Comparison of ENCODE assay signal across 18 mouse cellular contexts in genomic region chr2:17838381-17838680, GRCm38 (mm10).
DNase-seq lines count a peak whose midpoint lies in the region; ATAC-seq lines count a peak whose summit lies in the region.
"Had no signal": no experiment of that assay in that cellular context is flagged by ENCODE, and none has a peak within 500 bp of the region (broad histone marks: within the 10 kb centered on the region; RNA-seq: fewer than 3 reads in every experiment).

No protein-coding gene starts in this region.

- H3K27ac ChIP-seq in forebrain, embryonic 10.5 days: peak overlapping the region; percentile 51; the same call in 1 of the 2 replicates
- no peak overlapping the region; the same call in 1 of the 2 replicates for H3K27ac ChIP-seq in forebrain, embryonic 11.5 days (ENCODE audit: low read depth, low read length)
- no peak overlapping the region for H3K27ac ChIP-seq in forebrain, embryonic 14.5 days (ENCODE audit: low read depth, low read length)
- no peak overlapping the region for H3K27ac ChIP-seq in hindbrain, embryonic 15.5 days (replicated peaks)
- H3K27ac ChIP-seq in midbrain, embryonic 14.5 days (replicated peaks; ENCODE audit: low read depth, low read length): no peak overlapping the region
- no peak overlapping the region for H3K27ac ChIP-seq in kidney, embryonic 16.5 days (ENCODE audit: low read length)
- H3K27ac ChIP-seq: embryonic facial prominence, embryonic 12.5 days; heart, embryonic 10.5 days; limb, embryonic 12.5 days; liver, embryonic 13.5 days; lung, embryonic 15.5 days; macrophage had no signal

- ATAC-seq in forebrain, embryonic 11.5 days (replicated peaks; ENCODE audit: low FRiP score): no peak
- ATAC-seq in forebrain, embryonic 14.5 days: no peak
- no peak for ATAC-seq in hindbrain, embryonic 15.5 days (ENCODE audit: low FRiP score, low read depth)
- no peak for ATAC-seq in midbrain, embryonic 14.5 days (ENCODE audit: low FRiP score, low TSS enrichment)
- ATAC-seq in kidney, embryonic 16.5 days (ENCODE audit: low FRiP score, low TSS enrichment): no peak

- peaks cover 46% of the 10 kb centered on the region for H3K4me1 ChIP-seq in forebrain, embryonic 10.5 days
- H3K4me1 ChIP-seq in forebrain, embryonic 11.5 days (replicated peaks; ENCODE audit: control insufficient read depth, insufficient read depth, low read length): peaks cover 13% of the 10 kb centered on the region; the same call in 1 of the 2 replicates
- peaks cover 43% of the 10 kb centered on the region for H3K4me1 ChIP-seq in forebrain, embryonic 14.5 days (ENCODE audit: control insufficient read depth, insufficient read depth, low read length)
- H3K4me1 ChIP-seq in hindbrain, embryonic 15.5 days (replicated peaks): peaks cover 32% of the 10 kb centered on the region
- H3K4me1 ChIP-seq in midbrain, embryonic 14.5 days (ENCODE audit: control insufficient read depth, insufficient read depth, low read length): peaks cover 27% of the 10 kb centered on the region
- no peaks in the 10 kb centered on the region for H3K4me1 ChIP-seq in kidney, embryonic 16.5 days (ENCODE audit: insufficient read depth, low read length)
- H3K4me1 ChIP-seq: limb, embryonic 12.5 days; liver, embryonic 13.5 days had no signal

- H3K27me3 ChIP-seq in forebrain, embryonic 10.5 days (ENCODE audit: poor library complexity, severe bottlenecking): peaks cover 18% of the 10 kb centered on the region; the same call in 1 of the 2 replicates
- H3K27me3 ChIP-seq in forebrain, embryonic 11.5 days (ENCODE audit: control insufficient read depth, insufficient read depth, low read length): no peaks in the 10 kb centered on the region
- no peaks in the 10 kb centered on the region for H3K27me3 ChIP-seq in forebrain, embryonic 14.5 days (replicated peaks; ENCODE audit: control insufficient read depth, insufficient read depth, low read length)
- no peaks in the 10 kb centered on the region for H3K27me3 ChIP-seq in hindbrain, embryonic 15.5 days
- peaks cover 8% of the 10 kb centered on the region; the same call in 1 of the 2 replicates for H3K27me3 ChIP-seq in midbrain, embryonic 14.5 days (ENCODE audit: control insufficient read depth, insufficient read depth, low read length)
- no peaks in the 10 kb centered on the region for H3K27me3 ChIP-seq in kidney, embryonic 16.5 days (ENCODE audit: insufficient read depth, low read length)
- H3K27me3 ChIP-seq: embryonic facial prominence, embryonic 12.5 days; limb, embryonic 12.5 days; liver, embryonic 13.5 days; lung, embryonic 15.5 days had no signal

- no peaks in the 10 kb centered on the region for H3K36me3 ChIP-seq in forebrain, embryonic 10.5 days (replicated peaks)
- H3K36me3 ChIP-seq in forebrain, embryonic 11.5 days (ENCODE audit: control insufficient read depth, insufficient read depth, low read length): no peaks in the 10 kb centered on the region
- no peaks in the 10 kb centered on the region for H3K36me3 ChIP-seq in forebrain, embryonic 14.5 days (ENCODE audit: control insufficient read depth, insufficient read depth, low read length)
- H3K36me3 ChIP-seq in hindbrain, embryonic 15.5 days: no peaks in the 10 kb centered on the region
- H3K36me3 ChIP-seq in midbrain, embryonic 14.5 days (ENCODE audit: control insufficient read depth, insufficient read depth, low read length): no peaks in the 10 kb centered on the region
- no peaks in the 10 kb centered on the region for H3K36me3 ChIP-seq in kidney, embryonic 16.5 days (ENCODE audit: insufficient read depth, low read length)
- H3K36me3 ChIP-seq: embryonic facial prominence, embryonic 12.5 days; heart, embryonic 10.5 days; limb, embryonic 12.5 days; liver, embryonic 13.5 days; lung, embryonic 15.5 days had no signal

- no peak for DNase-seq in forebrain, embryonic 10.5 days (ENCODE audit: extremely low spot score, low spot score)
- DNase-seq in forebrain, embryonic 11.5 days (ENCODE audit: low spot score): no peak
- DNase-seq in forebrain, embryonic 14.5 days (ENCODE audit: low spot score): no peak
- peak; percentile 45 for DNase-seq in midbrain, embryonic 14.5 days
- no peak for DNase-seq in gastrocnemius, postnatal 4 days (ENCODE audit: low spot score in 2 of 2)
- DNase-seq in gastrocnemius, postnatal 10 days: no peak
- DNase-seq: adrenal gland, postnatal 10 days; cerebellum, adult 9-11 months; kidney, adult 18-20 months; kidney, postnatal 14 days; liver, embryonic 13.5 days had no signal

- H3K9me3 ChIP-seq in forebrain, embryonic 10.5 days: no peaks in the 10 kb centered on the region
- H3K9me3 ChIP-seq in forebrain, embryonic 11.5 days (ENCODE audit: control insufficient read depth, low read length): no peaks in the 10 kb centered on the region
- 0 out of 2 replicates have a peak, but pooled peaks cover 3% of the 10 kb centered on the region for H3K9me3 ChIP-seq in forebrain, embryonic 14.5 days (replicated peaks; ENCODE audit: control insufficient read depth, low read length)
- H3K9me3 ChIP-seq in hindbrain, embryonic 15.5 days: no peaks in the 10 kb centered on the region
- no peaks in the 10 kb centered on the region for H3K9me3 ChIP-seq in midbrain, embryonic 14.5 days (ENCODE audit: control insufficient read depth, low read length)
- H3K9me3 ChIP-seq in kidney, embryonic 16.5 days (ENCODE audit: low read length): no peaks in the 10 kb centered on the region
- H3K9me3 ChIP-seq: embryonic facial prominence, embryonic 12.5 days; heart, embryonic 10.5 days; liver, embryonic 13.5 days; lung, embryonic 15.5 days had no signal

- no peak overlapping the region for H3K9ac ChIP-seq in forebrain, embryonic 11.5 days (ENCODE audit: low read length)
- no peak overlapping the region for H3K9ac ChIP-seq in forebrain, embryonic 14.5 days (ENCODE audit: low read length)
- H3K9ac ChIP-seq in hindbrain, embryonic 15.5 days: no peak overlapping the region
- no peak overlapping the region for H3K9ac ChIP-seq in midbrain, embryonic 14.5 days (replicated peaks; ENCODE audit: low read length)
- H3K9ac ChIP-seq in kidney, embryonic 16.5 days (replicated peaks; ENCODE audit: low read length): no peak overlapping the region
- H3K9ac ChIP-seq: embryonic facial prominence, embryonic 12.5 days; limb, embryonic 12.5 days; liver, embryonic 13.5 days; lung, embryonic 15.5 days had no signal

- WGBS in forebrain, embryonic 10.5 days: 70% methylated on average over 7 of the region's 7 CpGs
- WGBS in forebrain, embryonic 11.5 days: 51% methylated on average over 7 of the region's 7 CpGs
- 55% methylated on average over 7 of the region's 7 CpGs for WGBS in forebrain, embryonic 14.5 days
- 37% methylated on average over 7 of the region's 7 CpGs for WGBS in hindbrain, embryonic 15.5 days
- WGBS in midbrain, embryonic 14.5 days: 12% methylated on average over 7 of the region's 7 CpGs
- 81% methylated on average over 7 of the region's 7 CpGs for WGBS in kidney, embryonic 16.5 days

- H3K4me2 ChIP-seq in forebrain, embryonic 11.5 days (ENCODE audit: low read depth, low read length, severe bottlenecking): no peak overlapping the region
- H3K4me2 ChIP-seq in forebrain, embryonic 14.5 days (ENCODE audit: low read length): peak overlapping the region; percentile 20; the same call in 1 of the 2 replicates
- peak overlapping the region; percentile 40; the same call in 1 of the 2 replicates for H3K4me2 ChIP-seq in hindbrain, embryonic 15.5 days
- H3K4me2 ChIP-seq in midbrain, embryonic 14.5 days (ENCODE audit: low read length): peak overlapping the region; percentile 37
- no peak overlapping the region for H3K4me2 ChIP-seq in kidney, embryonic 16.5 days (replicated peaks; ENCODE audit: low read depth, low read length)
- H3K4me2 ChIP-seq: embryonic facial prominence, embryonic 12.5 days; limb, embryonic 12.5 days; liver, embryonic 13.5 days; lung, embryonic 15.5 days had no signal

- no peak overlapping the region for H3K4me3 ChIP-seq in forebrain, embryonic 10.5 days
- H3K4me3 ChIP-seq in forebrain, embryonic 11.5 days (ENCODE audit: low read depth, low read length): no peak overlapping the region
- H3K4me3 ChIP-seq in forebrain, embryonic 14.5 days (ENCODE audit: low read depth, low read length): no peak overlapping the region
- no peak overlapping the region for H3K4me3 ChIP-seq in hindbrain, embryonic 15.5 days
- no peak overlapping the region for H3K4me3 ChIP-seq in midbrain, embryonic 14.5 days (replicated peaks; ENCODE audit: low read depth, low read length)
- no peak overlapping the region for H3K4me3 ChIP-seq in kidney, embryonic 16.5 days (ENCODE audit: low read length)
- H3K4me3 ChIP-seq: embryonic facial prominence, embryonic 12.5 days; heart, embryonic 10.5 days; limb, embryonic 12.5 days; liver, embryonic 13.5 days; lung, embryonic 15.5 days had no signal

Comparison
In these comparisons a context has a peak if more than half of its experiments do, and no peak if none do; other contexts are left out.
1. H3K4me2 ChIP-seq: peak in forebrain, embryonic 14.5 days (single experiment), hindbrain, embryonic 15.5 days (single experiment) and midbrain, embryonic 14.5 days (single experiment); none in forebrain, embryonic 11.5 days (single experiment) and kidney, embryonic 16.5 days (single experiment).